Mouse (Mus musculus) spleen, postnatal 36 days (tissue): ENCODE measurements around the gene Pcid2.
"Not testable (repeated sequence)": the region's sequence is repeated elsewhere in the genome, so short reads cannot be mapped to it uniquely, and the experiment has no call there.

Source experiments
- DNase-seq, 2 experiments: peaks; one replicate each; pipeline ENCODE4 v3.0.0; 2022; ENCODE audit warnings: low spot score in 2 of 2, mixed read lengths in 1 of 2

Gene Pcid2

GRCm38 (mm10) chr8:13077542-13077941, 27.7 kb downstream of the Pcid2 start:
- no peak for DNase-seq

- DNase-seq: not testable (repeated sequence)
Observed at GRCm38 (mm10) chr8:13075579-13075978, 29.7 kb downstream of the Pcid2 start.

- no peak for DNase-seq
Observed at GRCm38 (mm10) chr8:13075044-13075443, 30.2 kb downstream of the Pcid2 start.

DNA sequence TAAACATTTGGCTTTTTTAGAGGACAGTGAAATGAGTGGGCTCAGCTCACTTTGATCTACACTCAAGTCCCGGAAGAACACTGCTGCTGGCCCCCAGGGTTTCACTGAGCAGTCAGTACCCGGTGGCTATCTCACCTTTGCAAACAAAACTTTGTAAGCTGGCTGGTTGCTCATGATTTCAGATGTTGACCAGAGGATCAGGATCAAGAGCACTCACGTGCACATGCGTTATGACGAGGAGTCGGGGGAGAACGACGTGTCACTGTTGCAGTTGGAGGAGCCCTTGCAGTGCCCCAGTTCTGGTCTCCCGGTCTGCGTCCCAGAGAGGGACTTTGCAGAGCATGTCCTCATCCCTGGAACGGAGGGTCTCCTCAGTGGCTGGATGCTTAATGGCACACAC, 32.0 kb downstream of the Pcid2 start:
- no peak for DNase-seq

- DNase-seq: no peak
Observed at GRCm38 (mm10) chr8:13063112-13063511, 42.1 kb downstream of the Pcid2 start.

GRCm38 (mm10) chr8:13060441-13061150, 44.7 kb downstream of the Pcid2 start, which contains the start of gene Proz:
Proz (plus strand) TSS chr8:13060914.
- no peak for DNase-seq

DNA sequence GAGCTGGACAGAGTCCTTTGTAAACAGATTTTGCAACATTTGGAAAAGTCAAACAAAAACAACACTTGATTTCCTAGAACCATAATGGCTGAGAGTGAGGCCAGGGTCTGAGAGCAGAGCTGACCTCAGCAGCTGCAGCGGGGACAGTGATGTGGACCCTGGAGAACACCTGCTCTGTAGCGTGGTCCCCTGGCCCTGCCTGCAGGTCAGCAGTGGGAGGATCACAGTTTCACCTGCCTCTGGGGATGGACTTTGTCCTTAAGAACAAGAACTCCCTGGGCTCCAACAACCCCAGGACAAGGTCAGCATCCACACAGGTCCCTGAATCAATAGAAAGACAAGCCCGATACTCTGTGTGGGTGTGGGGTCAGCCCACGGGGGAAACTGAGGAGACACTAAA, 47.9 kb downstream of the Pcid2 start:
- DNase-seq: no peak

DNA sequence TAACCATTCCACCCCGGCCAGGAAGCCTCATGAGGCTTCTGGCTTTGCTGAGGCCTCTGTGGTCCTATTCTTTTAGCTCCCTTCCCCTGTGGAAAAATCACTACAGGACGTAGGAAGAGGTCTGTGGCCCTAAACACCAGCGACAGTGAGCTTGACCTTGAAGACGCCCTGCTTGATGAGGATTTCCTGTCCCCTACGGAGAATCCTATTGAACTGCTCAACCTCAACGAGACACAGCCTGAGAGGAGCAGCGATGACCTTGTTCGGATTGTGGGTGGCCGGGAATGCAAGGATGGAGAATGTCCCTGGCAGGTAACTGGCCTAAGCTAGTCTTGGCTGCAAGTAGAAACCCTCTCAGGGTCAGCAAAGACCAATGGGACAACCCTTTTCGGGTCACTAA, 54.7 kb downstream of the Pcid2 start:
- no peak for DNase-seq

DNA sequence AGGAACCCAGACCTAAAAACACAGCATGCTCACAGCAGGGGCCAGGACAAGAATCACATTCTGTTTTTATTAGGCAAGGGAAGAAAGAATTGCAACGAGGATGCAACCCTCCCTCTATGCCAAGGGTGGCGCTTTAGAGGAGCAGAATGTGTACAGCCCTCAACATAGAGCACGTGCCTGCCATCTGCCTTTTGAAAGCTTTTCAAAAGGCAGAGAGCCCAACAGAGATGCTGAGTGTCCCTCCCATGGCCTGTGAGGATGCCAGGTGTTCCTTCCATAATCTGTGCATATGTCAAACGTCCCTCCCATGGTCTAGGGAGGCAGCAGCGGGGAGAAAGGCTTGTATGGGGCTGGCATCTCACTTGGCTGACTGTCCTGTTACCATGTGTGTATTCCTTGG, 57.6 kb downstream of the Pcid2 start:
- no peak for DNase-seq

GRCm38 (mm10) chr8:13041459-13041858, 63.8 kb downstream of the Pcid2 start:
- no peak for DNase-seq

- no peak for DNase-seq
Observed at GRCm38 (mm10) chr8:13039054-13039453, 66.2 kb downstream of the Pcid2 start.

- DNase-seq: no peak
Observed at GRCm38 (mm10) chr8:13037569-13037968, 67.7 kb downstream of the Pcid2 start.

GRCm38 (mm10) chr8:13037015-13037414, 68.2 kb downstream of the Pcid2 start, which contains the start of gene F10:
F10 (plus strand) TSS chr8:13037308.
- no peak for DNase-seq

- no peak for DNase-seq
Observed at GRCm38 (mm10) chr8:13036346-13036812, 68.9 kb downstream of the Pcid2 start.

DNA sequence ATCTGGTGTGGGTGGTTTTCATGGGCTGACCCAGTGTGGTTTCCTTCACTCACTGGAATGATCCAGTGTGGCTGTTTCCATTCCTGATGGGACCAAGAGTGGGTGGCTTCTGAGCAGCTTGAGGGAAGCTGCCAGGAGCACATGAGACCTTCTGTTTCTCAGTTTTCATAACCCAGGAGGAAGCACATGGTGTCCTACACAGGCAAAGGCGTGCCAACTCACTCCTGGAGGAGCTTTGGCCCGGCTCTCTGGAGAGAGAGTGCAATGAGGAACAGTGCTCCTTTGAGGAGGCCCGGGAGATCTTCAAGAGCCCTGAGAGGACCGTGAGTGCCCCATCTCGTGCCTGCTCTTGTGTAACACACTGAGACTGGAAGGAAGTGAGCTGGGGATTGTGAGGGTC, 76.8 kb downstream of the Pcid2 start:
- no peak for DNase-seq

- no peak for DNase-seq
Observed at GRCm38 (mm10) chr8:13027615-13028014, 77.6 kb downstream of the Pcid2 start.
